Mouse (Mus musculus): ENCODE measurements around the gene 2310034G01Rik.

2310034G01Rik gene

DNA sequence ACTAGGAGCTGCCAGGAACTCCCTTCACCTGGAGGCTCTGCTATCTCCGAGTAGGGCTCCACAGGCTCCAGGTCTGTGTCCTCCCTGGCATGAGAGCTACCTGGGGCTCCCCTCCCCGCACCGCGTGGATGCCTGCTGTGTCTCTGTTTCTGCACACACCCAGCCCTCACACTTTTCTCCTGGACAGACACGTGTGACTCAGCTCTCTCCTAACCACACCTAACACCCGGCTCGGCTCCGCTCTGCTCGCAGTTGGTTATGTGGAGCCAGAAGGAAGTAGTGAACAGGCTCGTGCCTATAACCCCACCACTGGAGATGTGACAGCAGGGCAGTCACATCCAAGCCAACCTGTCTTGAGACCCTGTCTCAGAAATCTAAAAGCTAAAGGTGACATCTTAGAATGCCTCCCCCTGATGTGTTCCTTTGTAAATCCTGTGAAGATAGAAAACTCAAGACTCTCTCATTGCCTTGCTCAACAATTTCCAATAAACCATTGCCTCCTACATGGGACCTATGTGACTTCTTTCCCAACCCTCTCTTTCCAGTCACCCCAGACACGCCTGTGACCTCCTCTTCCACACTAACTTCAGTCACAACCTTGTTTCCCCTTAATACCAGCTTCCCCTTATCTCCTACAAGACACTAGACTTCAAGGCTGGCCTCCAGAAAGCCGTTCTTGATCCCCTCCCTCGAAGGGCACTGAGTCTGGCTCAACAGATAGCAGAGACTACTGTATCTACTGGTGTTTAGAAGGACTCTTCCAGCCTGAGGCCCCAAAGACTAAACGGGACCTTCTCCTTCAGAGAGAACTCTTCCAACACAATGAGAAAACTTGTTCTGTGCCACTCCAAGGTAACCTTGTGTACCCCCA, 35.0 kb downstream of the 2310034G01Rik start:
- peak; percentile 54 for DNase-seq (ENCODE audit: low read depth)

DNA sequence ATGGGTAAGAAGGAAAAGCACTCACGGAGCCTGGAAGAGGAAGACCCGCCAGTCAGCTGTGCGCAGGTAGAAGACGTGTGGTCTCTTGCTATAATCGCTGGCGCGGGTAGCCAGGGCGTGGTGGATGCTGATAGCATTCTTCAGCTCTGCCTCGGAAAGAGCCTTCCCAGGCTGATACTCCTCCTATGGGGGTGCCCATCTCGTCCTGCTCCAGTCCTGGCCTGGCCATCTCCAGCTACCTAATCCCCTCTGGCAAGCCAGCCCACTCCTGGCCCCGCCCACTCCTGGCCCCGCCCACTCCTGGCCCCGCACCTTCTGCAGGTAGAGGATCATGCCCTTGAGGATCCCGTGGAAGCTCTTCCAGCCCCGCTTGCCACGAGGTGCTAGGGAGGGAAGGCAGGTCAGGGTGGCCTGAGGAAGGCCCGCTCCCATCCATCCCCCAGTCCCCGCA, 35.9 kb downstream of the 2310034G01Rik start:
- no peak for DNase-seq (ENCODE audit: low read depth)

DNA sequence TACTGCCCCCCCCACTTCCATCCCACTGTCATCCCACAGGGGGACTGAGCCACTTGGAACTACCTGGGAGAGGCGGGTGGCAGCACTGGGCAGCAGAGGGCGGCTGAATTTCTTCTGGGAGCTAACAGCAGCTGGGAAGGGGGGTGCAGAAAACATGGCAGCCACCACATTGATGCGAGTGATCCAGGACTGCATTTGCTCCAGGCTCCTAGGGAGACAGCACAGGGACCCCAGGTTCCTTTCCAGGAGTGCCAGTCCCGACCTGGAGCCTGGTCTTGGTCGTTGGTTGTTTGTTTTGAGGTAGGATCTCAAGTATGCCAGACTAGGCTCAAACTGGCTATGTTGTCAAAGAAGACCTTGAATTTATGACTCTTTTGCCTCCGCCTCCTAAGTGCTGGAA, 36.5 kb downstream of the 2310034G01Rik start:
- DNase-seq (ENCODE audit: low read depth): no peak

DNA sequence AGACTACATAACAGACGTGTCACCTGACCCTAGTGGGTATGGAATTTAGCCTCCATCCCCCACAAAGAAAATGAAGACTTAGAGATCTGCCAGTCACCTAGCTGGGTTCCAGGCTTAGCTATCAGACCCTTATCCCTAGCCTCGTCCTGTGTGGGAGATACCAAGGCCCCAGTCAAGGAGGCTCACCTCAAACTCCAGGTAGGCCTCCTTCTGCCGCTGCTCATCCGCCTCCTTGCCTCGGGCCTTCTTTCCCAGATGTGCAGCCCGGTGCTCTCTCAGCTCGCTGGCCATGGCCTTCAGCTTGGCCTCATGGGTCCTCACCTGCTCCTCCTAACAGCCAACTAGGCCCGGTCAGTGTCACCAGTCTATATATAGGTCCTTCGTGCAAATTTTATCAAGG, 37.0 kb downstream of the 2310034G01Rik start:
- no peak for DNase-seq (ENCODE audit: low read depth)

DNA sequence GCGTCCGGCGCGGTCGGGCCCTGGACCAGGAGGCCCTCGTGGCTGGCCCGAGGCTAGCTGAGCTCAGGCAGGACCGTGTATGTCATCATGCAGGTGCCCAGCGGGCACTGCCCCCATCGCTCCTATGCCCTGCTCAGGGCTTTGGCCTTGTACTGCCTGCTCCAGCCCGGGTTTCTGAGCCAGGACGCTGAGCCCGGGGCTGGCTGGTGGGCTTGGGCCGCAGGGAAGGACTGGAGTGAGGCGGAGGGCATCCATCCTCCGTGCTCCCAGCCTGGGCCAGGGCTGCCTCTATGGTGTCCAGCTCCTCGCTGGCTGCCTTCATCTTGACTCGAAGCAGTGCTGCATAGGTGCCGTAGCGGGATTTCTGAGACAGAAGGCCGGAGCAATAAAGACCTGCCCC, 37.5 kb downstream of the 2310034G01Rik start:
- DNase-seq (ENCODE audit: low read depth): no peak

DNA sequence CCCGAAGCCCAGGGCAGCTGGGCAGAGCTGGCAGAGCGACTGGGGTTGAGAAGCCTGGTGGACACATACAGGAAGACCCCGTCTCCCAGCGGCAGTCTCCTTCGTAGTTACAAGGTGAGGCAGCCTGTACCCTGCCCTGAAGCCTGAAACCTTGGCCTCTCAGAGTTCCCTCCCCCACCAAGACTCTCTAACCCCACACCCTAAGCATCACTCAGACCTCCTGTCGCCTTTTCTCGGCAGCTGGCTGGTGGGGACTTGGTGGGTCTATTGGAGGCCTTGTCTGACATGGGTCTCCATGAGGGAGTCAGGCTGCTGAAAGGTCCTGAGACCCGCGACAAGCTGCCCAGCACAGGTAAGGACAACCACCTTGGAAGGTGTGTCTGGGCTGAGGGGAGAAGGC, 38.8 kb downstream of the 2310034G01Rik start:
- DNase-seq (ENCODE audit: low read depth): no peak

DNA sequence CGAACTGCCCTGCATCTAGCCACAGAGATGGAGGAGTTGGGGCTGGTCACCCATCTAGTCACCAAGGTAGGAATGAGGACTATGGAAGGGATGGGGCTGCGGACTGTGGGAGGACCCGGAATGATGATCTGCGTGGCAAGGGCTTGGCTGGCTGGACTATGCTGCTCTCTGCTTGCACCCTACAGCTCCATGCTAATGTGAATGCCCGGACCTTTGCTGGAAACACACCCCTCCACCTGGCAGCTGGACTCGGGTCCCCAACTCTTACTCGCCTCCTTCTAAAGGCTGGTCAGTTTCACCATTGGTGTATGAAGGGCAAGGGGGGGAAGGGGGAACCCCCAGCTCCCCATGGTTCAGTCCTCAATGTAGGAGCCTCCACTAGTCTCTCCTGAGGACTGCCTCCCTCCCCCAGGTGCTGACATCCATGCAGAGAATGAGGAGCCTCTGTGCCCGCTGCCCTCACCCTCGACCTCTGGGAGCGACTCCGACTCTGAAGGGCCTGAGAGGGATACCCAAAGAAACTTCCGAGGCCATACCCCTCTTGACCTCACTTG, 39.7 kb downstream of the 2310034G01Rik start:
- DNase-seq (ENCODE audit: low read depth): no peak

DNA sequence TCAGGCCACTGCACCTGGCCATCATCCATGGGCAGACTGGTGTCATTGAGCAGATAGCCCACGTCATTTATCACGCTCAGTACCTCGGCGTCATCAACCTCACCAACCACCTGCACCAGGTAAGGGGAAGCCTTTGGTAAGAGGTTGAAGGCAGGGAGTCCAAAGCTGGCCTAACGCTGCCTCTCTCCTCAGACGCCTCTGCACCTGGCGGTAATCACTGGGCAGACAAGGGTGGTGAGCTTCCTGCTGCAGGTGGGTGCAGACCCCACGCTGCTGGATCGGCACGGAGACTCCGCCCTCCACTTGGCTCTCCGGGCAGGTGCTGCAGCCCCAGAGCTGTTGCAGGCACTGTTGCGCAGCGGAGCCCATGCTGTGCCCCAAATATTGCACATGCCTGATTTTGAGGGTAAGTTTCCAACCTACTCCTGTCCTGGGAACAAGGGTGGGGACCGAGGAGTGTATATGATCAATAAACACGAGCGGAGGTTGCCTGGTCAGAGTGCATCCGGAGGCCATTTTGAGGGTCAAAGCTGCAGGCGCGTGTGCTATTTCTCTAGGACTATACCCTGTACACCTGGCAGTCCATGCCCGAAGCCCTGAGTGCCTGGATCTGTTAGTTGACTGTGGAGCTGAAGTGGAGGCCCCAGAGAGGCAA, 40.3 kb downstream of the 2310034G01Rik start:
- DNase-seq (ENCODE audit: low read depth): no peak

DNA sequence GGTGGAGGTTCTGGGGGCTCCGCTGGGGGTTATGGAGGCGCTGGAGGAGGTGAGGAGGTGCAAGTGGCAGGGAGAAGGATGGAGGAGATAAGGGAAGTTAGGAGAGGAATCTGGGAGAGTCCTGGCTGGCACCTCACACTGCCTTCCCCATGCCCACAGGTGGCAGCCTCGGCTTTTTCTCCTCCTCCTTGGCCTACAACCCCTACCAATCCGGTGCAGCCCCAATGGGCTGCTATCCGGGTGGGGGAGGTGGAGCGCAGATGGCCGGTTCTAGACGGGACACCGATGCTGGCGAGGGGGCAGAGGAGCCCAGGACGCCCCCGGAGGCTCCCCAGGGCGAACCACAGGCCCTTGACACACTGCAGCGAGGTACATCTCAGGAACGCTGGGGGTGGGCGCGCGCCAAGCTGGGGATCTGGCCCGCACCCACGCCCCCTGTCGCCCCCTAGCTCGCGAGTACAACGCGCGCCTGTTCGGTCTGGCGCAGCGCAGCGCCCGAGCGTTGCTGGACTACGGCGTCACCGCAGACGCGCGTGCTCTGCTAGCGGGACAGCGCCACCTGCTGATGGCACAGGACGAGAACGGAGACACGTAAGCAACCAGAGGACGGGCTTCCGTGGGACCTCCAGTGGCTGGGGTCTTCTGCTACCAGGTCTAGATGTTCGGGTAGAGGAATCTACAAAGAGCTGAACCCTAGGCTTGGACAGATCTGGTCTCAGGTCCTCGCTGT, 41.2 kb downstream of the 2310034G01Rik start:
- DNase-seq (ENCODE audit: low read depth): peak; percentile 91

DNA sequence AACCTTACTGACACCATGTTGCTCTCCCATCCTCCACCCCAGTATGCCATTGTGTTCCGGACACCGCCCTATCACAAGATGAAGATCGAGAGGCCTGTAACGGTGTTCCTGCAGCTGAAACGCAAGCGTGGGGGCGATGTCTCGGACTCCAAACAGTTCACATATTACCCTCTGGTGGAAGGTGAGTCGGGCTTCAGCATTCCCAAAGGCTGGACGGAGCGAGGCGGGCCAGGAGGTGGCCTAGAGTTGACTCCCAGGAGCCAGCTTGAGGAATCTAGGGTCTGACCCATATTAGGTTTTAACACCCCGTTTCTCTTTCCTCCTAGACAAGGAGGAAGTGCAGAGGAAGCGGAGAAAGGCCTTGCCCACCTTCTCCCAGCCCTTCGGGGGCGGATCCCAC, 41.8 kb downstream of the 2310034G01Rik start:
- DNase-seq (ENCODE audit: low read depth): no peak

DNA sequence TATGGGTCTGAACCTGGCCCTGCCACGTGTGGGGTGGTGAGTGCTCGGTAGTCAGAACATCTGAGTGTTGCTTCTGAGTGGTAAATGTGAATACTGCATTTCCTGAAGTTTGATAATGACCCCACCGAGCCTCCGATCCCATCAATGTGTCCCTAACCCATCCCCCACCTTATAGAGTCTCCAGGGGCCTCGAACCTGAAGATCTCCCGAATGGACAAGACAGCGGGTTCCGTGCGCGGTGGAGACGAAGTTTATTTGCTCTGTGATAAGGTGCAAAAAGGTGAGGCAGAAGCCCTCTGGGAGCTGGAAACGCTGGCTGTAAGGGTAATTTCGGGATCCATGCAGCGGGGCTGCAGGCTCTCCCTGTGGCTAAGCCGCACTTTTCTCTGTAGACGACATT, 42.3 kb downstream of the 2310034G01Rik start:
- DNase-seq (ENCODE audit: low read depth): no peak

DNA sequence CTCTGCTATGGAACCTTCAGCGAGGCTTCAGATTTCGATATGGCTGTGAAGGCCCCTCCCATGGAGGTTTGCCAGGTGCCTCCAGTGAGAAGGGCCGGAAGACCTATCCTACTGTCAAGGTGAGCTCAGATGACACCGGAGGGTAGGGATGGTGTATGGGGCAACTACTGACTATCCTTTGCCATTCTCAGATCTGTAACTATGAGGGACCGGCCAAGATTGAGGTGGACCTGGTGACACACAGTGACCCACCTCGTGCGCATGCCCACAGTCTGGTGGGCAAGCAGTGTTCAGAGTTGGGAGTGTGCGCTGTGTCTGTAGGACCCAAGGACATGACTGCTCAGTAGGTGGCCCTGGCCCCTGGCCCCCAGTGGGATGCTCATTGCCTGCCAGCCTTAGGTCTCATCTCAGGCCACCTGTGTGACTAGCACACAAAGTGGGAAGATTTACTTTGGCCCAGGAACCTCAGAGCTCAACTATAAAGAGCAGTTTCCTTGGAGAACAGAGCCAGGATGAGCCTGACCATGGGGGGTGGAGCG, 43.3 kb downstream of the 2310034G01Rik start:
- no peak for DNase-seq (ENCODE audit: low read depth)

DNA sequence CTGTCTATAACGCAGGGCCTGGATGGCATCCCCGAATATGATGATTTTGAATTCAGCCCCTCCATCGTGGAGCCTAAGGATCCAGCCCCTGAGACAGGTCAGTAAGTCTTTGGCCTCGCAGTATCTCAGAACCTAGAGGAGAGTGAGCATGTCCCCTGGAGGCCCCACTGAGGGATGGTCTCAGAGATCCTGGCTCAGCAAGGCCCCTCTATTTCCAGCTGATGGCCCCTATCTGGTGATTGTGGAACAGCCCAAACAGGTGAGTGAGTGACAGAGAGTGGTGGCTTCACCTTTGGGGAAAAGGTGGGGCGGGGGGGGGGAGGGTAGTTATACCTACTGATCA, 43.9 kb downstream of the 2310034G01Rik start:
- no peak for DNase-seq (ENCODE audit: low read depth)

DNA sequence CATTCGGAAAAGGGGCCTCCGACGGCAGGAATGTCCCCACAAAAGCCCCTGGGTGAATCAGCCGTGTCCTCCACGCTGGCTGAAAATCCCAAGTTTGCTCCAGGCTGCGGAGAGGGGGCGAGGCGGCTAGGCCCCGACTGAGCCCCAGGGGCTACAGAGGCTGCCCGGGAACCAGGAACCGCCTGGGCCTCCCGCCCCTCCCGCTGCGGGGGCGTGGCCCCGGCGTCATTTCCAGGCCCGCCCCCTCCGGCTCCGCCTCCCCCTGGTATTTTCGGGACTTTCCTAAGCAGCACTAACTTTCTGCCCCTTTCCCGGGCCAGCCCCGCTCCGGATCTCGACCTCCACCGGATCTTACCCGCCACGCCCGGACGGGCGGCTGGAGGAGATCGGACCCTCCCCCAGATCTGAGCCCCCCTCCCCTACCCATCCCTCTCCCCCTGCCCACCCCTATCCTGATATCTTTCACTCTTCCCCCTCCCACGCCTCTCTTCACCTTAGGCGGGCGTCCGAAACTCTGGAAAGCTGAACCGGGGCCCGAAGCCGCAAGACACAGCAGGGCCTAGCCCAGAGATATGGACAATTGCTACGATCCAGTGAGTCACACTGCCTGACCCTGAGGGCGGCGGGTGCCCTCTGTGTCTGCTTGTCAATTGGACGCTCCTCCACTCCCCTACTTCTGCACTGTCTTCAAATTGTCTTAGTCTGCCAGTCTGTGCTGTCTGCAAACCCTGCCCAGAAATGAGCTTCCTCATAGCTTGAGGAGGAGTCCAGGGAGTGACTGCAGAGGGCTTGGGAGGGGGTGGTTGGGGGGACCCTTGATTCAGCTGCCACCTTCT, 44.5 kb downstream of the 2310034G01Rik start:
- peak; percentile 97 for DNase-seq (ENCODE audit: low read depth)

DNA sequence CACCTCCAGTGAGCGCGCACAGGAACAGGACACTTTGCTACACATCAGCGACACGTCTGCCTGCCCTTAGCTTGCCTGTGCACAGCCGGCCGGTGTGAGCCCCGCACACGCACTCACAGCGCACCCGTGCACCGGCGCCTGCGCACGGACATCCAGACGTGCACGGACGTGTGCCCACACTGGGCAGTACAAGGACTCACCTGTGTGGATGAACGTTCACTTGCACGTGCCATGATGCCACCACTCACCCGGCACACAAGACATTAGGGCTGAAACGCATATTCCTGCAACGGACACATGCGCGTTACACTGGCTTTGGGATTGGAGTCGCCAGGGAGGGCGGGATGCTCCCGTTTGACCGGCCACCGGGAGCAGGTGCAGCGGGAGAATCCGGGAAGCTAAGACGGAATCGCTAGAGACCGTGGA, 45.2 kb downstream of the 2310034G01Rik start:
- no peak for DNase-seq (ENCODE audit: low read depth)

DNA sequence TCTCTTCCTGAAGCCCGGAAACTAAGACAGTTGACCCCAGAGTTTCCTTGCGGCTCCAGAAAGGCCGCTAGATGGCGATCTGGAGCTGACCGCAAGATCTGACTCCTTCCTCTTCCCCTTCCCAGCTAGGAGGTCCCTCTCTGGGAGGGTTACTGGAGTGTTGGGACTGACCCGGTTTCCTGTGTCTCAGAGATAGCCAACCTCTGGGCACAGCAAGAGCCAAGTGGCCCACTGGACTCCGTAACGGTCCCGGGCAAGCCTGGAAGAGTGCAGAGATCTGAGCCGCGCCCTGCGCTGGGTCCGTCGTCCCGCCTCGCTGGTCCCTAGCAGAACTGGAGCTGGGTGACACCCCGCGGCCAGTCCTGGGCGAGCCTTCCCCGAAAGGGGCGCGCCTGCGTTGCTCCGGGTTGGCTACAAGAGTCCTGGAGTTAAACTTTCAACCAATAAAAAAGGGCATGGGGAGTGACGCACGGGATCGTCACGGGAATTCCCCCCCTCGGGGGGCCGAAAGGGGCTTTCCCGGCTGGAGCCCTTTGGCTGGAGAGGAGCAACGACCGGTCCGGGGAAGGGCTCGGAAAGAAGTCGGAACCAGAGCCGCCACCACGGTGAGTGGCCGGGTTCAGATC, 45.8 kb downstream of the 2310034G01Rik start, which contains the start of gene Nfkb2:
TSS of gene Nfkb2 (plus strand) at position 105 of the 626 bp plus-strand sequence.
- peak; percentile 98 for DNase-seq (ENCODE audit: low read depth)

DNA sequence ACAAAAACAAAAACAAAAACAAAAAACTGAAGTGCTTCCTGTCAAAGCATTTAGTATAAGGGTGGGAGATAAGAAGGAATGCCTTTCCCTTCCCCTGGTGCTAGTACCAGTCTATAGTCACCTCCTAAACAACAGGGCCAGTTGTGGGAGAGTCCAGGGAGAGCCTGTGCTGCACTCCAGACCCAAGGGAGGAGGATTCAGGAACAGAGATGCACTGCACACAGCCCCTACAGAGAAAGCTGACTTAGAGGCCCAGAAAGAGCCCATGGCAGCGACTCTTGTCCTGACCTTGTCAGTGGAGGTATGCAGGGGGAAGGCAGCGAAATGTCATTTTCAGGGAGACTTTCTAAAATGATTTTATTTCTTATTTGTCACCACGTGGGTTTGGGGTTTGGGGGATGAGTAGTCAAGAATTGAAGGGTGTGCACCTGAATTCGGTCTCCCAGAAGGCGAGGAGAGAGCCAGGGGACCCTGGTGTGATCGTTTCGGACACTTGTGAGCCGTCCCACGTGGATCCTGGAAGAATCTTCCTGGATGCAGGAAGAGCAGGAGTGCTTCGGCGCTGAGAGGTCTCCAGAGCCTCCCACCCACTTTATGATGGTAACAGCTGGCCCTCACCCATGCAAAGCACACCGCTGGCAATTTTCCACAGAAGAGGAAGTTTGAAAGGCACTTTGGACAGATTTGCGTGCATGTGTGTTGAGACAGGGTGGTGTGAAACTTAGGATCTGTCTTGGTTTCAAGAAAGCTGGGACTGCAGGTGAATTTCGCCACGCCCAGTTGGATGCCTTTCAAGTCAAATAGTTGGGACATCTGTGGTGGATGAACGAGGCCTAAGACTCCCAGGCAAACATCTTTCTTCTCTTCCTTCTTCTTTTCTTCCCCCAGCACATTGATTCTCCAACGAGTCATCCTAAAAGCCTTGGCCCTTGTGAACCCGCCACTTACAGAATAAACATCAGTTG, 46.6 kb downstream of the 2310034G01Rik start:
- DNase-seq (ENCODE audit: low read depth): no peak

DNA sequence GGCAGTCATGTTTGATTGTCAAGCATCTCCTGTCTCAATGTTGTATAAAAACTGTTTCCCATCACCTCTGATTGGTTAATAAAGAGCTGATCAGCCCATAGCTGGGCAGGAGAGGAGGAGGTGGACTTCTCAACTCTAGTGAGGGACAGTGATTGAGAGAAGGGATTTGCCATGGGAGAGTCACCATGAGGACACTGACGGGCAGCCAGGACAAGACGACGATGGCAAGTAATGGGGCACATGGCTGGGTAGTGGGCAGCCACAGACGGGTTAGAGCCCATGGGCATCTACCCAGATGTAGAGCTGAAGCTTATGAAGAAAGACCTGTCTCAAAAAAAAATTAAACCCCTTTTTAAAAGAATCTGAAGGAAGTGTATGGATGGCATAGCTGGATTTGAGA, 47.6 kb downstream of the 2310034G01Rik start:
- no peak for DNase-seq (ENCODE audit: low read depth)

DNA sequence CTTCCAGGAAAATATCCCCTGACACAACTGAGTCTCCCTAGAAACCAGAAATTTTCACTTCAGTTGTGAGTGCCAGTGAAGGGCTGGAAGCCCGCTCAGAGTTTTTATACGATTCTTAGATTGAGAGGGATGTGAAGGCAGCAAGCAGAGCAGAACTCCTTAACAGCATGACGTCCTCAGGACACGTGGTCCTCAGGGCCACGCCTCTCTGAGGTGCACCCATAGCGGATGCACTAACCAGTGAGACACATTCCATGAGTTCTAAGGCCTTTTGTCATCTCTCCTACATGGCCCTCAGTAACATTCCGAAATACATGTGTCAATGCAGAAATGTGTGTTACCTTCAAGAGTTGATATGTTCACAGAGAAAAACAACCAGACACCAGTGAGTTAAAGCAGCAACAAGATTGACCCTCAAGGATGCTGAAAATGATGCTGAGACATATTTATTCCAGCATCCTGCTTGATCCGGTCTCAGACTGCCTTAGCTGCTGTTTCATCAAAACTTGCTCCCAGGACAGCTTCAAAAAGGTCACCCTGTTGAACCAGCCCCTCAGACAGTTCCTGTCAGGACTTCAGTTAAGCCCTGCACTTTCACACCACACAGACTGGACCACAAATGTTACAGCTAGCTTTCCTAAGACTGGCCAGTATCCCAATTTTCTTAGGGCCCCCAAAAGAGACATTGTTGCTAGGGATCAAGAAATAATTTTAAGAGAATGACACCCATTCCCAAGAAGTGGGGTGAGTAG, 49.6 kb downstream of the 2310034G01Rik start:
- DNase-seq (ENCODE audit: low read depth): no peak

Measured in NIH3T3 (cell line).